Mouse (Mus musculus) urinary bladder, postnatal 14 days (tissue): ENCODE measurements around the gene Srl.
"Not testable (repeated sequence)": the region's sequence is repeated elsewhere in the genome, so short reads cannot be mapped to it uniquely, and the experiment has no call there.

ENCODE experiments used
- DNase-seq: peaks from one replicate; pipeline ENCODE4 v3.0.0; 2021; ENCODE audit warnings: low spot score

Gene Srl

DNA sequence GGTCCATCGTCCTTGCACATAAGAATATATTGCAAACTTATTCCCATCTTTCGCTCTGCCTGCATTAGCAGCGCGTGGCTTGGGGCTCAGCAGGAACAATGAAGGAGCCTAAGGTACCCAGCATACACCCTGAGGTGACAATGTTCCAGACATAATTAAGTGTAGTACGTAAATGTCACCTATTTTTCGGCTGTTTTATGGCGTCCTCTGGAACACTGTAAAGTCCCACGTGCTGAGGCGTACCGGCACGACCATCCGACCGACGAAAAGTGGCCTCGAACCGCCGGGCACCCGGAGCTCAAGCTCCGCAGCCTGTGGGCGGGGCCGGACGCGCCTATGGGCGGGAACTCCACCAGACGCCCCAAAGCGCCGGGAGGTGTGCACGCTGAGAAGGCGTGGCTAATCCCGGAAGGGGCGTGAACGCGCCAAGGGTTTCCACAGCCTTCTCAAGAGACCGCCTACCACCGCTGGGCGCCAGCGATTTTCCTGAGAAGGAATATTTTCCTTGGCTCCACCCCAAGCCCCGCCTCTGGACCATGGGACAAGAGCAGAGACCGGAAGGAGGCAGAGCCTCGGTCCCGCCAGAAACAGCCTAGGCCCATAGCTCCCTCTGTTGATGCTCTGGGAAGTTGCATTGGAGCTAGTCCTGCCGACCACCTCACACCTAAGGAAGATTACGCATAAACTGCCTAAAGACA lies at the start of gene Srl:
Gene Srl (minus strand): TSS at position 316 of the 698 bp plus-strand sequence.
- DNase-seq = peak; percentile 100

DNA sequence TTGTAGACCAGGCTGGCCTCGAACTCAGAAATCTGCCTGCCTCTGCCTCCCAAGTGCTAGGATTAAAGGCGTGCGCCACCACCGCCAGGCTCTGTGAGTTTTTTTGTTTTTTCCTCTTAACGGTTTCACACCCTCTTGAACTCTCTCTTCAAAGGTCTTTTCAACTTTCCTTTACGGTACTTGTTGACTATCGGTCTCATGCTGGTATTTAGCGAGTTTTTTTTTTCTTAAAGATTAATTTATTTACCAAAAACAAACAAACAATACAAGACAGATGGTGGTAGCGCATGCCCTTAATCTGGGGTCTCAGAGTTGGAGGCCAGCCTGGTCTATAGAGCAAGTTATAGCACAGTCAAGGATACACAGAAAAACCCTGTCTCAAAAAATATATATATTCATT lies 48.6 kb upstream of the Srl start:
- no peak for DNase-seq

DNA sequence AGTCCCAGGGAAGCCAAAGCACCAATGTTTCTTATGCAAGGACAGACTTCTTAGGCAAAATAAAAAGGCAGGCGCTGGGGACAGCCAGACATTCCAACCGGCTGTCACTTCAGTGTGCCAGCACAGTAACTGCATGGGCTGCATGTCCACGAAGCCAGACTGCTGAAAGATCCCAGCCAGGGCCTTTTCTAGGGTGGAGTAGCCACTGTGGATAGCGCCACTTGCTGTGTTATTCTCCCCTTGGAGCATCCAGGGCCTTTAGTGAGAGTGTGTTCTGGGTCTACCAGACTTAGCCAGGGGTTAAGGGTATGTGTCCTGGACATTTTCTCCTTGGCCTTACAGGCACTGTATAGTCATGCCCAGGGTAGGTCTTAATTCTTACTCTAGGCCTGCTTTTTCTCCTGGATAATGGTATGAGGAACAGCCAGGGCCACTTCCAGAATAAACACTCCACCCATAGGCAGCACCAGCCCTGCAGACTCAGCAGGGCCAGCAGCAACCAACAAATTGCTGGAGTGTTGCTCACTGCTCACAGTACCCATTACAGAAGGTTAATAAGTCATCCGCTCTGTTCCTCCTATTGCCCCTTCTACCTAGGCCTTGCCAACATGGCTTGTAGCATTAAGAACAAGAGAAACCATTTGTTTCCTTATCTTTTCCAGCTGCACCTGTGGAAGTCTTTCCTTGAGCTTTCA lies 46.0 kb upstream of the Srl start:
- DNase-seq = no peak

- peak; percentile 98 for DNase-seq
These were observed 45.0 kb upstream of the Srl start for GRCm38 (mm10) chr16:4586531-4587123.

GRCm38 (mm10) chr16:4585642-4586530 lies 44.3 kb upstream of the Srl start:
- no peak for DNase-seq

GRCm38 (mm10) chr16:4584438-4584837 lies 42.8 kb upstream of the Srl start:
- no peak for DNase-seq

DNA sequence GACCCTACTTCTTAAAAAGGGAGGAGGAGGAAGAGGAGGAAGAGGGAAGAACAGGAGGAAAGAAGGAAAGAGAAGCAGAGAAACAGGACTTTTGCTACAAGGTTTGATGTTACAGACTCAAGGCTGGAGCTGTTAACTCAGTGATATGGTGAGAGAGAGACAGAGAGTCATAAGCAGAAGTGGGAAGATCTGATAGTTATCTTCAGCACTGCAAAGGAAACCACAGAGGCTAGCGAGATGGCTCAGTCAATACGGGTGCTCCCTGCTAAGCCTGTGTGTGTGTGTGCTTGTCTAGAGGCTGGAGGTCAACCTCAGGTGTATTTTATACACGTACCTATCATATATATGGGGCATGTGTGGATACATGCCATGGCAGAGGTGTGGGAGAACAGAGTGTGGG lies 42.2 kb upstream of the Srl start:
- no peak for DNase-seq

GRCm38 (mm10) chr16:4581179-4581578 lies 39.6 kb upstream of the Srl start:
- DNase-seq = not testable (repeated sequence)

DNA sequence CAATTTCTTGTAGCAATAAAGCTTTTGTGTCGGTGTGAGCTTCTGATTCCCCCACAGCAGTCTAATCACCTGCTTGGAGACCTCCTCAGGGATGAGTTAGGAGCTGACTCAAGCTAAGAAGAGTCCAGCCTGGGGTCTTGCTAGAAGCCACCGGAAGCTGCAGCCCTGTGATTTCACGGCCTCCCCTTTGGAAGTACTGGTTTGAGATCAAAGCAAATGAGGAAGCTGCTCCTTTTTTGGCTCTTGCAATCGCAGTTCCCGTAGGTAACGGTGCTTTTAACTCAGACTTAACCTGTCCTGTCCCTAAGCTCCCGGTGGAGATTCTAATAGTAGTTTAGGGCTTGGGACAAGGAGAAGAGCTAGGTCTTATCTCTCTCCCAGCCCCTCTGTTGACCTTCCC lies 37.0 kb upstream of the Srl start:
- no peak for DNase-seq

GRCm38 (mm10) chr16:4576873-4577272 lies 35.3 kb upstream of the Srl start:
- no peak for DNase-seq

- DNase-seq = no peak
These were observed 34.4 kb upstream of the Srl start for GRCm38 (mm10) chr16:4576038-4576437.

DNA sequence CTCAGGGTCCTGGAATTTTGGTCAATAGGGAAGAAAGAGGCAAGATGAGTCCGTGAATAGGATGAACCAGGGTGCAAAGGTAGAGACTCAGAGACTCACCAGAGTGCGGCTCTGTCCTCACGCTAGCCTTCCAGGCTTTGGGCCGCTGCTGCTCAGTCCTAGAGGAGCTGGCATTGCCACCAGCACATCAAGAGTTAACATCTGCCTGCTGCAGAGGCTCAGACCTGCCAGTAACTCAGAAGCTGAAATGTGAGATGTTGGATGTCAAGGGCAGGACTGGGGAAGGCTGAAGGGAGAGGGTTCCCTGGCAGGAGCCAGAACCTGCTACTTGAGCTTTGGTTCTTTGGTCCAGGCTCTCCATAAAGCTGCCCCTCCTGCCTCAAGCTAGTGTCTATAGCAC lies 29.1 kb upstream of the Srl start:
- DNase-seq = no peak

DNA sequence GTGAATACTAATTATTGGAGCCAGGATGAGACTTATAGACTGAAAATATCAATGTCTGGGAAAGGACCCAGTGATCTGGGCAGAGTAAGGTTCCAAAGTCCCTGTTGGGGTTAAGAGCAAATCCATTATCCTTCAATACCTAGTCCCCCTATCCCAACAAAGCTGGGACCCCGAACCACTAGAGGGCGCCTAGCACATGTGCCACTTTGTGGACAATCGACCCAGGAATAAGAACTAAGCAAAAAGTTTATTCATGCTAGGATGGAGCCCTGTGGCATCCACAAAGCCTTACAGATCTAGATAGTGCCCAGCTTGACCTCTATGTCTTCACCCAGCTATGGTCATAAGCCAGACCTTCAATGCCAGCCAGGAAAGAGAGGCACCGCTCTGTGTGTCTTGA lies 26.3 kb upstream of the Srl start:
- peak; percentile 91 for DNase-seq

GRCm38 (mm10) chr16:4560145-4560952 lies 18.7 kb upstream of the Srl start:
- peak; percentile 78 for DNase-seq

DNA sequence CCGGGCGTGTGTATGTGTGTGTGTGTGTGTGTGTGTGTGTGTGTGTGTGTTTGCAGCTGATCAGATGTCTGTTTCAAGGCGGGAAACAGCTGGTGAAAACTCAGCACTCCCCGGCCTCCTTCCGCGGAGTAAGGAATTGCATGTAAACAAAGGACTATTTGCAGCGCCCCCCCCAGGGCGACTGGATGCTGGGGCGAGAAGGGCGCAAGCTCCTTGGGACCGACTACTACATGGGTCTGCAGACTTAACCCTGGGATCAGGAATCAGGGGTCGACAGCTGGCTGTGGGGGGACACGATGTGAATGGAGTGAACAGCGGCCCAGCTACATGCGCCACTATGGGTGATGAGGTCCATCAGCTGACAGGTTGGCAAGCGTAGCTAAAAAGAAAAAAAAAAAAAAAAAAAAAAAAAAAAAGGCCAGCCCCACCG lies 18.1 kb upstream of the Srl start, which contains the start of gene Tfap4:
Gene Tfap4 (minus strand): TSS at position 140 of the 430 bp plus-strand sequence.
- peak; percentile 88 for DNase-seq

DNA sequence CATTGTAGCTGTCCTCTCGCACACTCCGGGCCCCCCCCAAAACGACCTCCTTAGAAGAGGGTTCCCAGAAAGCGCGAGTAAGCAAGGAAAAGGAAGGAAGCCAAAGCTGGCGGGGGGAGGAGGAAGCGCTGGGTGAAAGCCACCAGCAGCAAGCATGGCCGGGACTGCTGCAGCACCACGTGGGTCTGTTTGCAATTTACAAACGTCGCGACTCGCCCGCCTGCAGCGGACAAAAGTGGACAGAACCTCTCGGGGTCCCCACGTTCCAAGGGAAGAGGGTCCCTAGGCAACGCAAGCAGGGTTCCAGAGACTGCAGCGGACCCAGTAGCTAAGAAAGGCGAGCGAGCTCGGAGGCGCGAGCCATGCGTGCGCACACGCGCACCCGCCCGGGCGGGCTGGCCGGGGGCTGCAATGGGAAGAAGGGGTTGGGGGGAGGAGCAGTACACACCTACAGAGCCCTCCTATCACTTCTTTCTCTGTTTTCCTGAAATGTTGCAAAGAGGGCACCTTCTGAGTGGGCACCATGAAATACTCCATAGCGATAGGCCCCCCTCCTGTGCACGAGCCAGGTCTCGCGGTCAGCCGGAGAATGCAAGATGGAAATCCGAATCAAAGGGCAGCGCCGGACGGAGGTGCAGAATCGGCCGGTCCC lies 17.5 kb upstream of the Srl start:
- peak; percentile 71 for DNase-seq

- DNase-seq = peak; percentile 92
These were observed 16.9 kb upstream of the Srl start for GRCm38 (mm10) chr16:4558384-4558979.

DNA sequence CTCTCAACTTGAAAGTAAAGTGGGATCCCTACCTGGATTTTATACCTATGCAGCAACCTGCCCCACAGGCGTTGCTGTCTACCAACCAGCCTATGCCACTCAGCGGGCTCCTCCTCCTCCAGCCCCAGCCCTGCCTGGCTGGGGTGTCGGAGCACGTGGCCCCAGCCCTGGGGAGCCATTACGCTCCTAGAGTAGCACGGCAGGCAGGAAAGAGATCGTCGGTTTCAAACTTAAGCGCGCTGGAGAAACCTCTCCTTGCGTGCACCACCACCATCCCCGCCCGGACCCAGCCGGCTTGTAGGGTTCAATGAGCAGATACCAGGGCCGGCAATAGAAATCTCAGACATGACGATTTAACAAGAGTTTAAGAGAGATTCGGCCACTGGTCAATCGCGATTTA lies 16.3 kb upstream of the Srl start:
- peak; percentile 74 for DNase-seq

DNA sequence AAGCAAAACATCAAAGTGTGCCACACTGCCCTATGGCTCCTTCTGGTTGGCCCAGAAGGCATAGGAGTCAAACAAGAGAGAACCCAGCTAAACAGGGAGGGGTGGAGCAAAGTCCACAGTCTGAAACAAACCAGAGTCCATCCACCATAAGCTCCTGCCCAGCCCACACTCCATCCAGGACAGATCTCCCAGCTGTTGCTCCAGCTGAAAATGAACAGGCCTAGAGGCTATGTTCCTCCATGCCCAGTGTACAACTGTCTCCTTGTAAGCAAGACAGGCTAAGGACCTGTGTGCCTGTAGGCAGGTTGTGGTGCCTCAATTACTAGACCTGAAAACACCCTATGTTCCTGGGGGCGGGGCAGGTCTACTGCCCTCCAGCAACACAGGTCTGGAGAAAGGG lies 15.5 kb upstream of the Srl start:
- DNase-seq = no peak

DNA sequence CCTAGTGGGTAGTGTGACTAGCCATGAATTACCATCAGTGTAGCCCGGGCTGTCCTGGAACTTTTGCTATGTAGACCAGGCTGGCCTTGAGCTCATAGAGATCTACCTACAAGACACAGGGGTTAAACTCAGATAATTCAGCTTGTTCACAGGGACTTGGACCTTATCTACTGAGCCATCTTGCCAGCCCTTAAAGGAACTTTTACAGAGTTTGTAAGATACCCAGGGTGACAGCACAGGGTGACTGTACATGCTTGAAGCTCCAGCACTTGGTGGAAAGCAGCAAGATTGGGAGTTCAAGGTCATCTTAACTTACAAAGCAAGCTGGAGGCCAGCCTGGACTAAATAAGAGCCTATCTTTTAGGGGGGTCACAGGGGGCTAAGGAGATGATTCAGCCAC lies 13.9 kb upstream of the Srl start:
- no peak for DNase-seq
